Mouse (Mus musculus) ES-CJ7 (cell line): ENCODE measurements around the gene Ctsz.

ENCODE experiments used
- DNase-seq: peaks from one replicate; pipeline ENCODE4 v3.0.0; 2011; ENCODE audit warnings: low read depth, low spot score

The Ctsz gene

GRCm38 (mm10) chr2:174441898-174442297 lies 3.1 kb upstream of the Ctsz start:
- no peak for DNase-seq

GRCm38 (mm10) chr2:174439961-174440360 lies 1.1 kb upstream of the Ctsz start:
- no peak for DNase-seq

- no peak for DNase-seq
Measured at GRCm38 (mm10) chr2:174439450-174439838, 605 bp upstream of the Ctsz start.

GRCm38 (mm10) chr2:174438181-174438580 lies 658 bp downstream of the Ctsz start:
- no peak for DNase-seq

GRCm38 (mm10) chr2:174437697-174437982 lies 1.2 kb downstream of the Ctsz start:
- no peak for DNase-seq

- no peak for DNase-seq
Measured at GRCm38 (mm10) chr2:174436916-174437696, 1.7 kb downstream of the Ctsz start.

- no peak for DNase-seq
Measured at GRCm38 (mm10) chr2:174436076-174436701, 2.6 kb downstream of the Ctsz start.

GRCm38 (mm10) chr2:174434943-174435342 lies 3.9 kb downstream of the Ctsz start:
- DNase-seq = no peak

- DNase-seq = no peak
Measured at GRCm38 (mm10) chr2:174428996-174429591, 9.7 kb downstream of the Ctsz start.

GRCm38 (mm10) chr2:174428076-174428835 lies 10.6 kb downstream of the Ctsz start:
- no peak for DNase-seq

- DNase-seq = no peak
Measured at GRCm38 (mm10) chr2:174426856-174427255, 12.0 kb downstream of the Ctsz start.

- DNase-seq = no peak
Measured at GRCm38 (mm10) chr2:174424301-174425085, 14.3 kb downstream of the Ctsz start.

- DNase-seq = no peak
Measured at GRCm38 (mm10) chr2:174421107-174421506, 17.7 kb downstream of the Ctsz start.

GRCm38 (mm10) chr2:174415731-174416310 lies 23.0 kb downstream of the Ctsz start, which contains the start of gene Nelfcd:
Gene Nelfcd (plus strand): TSS chr2:174415804.
- DNase-seq = peak; percentile 92

- no peak for DNase-seq
Measured at GRCm38 (mm10) chr2:174415001-174415730, 23.7 kb downstream of the Ctsz start.

GRCm38 (mm10) chr2:174413127-174413526 lies 25.7 kb downstream of the Ctsz start:
- no peak for DNase-seq

GRCm38 (mm10) chr2:174410222-174410621 lies 28.6 kb downstream of the Ctsz start:
- DNase-seq = no peak

GRCm38 (mm10) chr2:174400396-174400795 lies 38.4 kb downstream of the Ctsz start:
- DNase-seq = no peak

- no peak for DNase-seq
Measured at GRCm38 (mm10) chr2:174397881-174398280, 41.0 kb downstream of the Ctsz start.

- DNase-seq = no peak
Measured at GRCm38 (mm10) chr2:174397065-174397464, 41.8 kb downstream of the Ctsz start.
